Mouse (Mus musculus): Measurements from ENCODE around the gene Ldb3. TPM values are rescaled to one million over a fixed set of nuclear protein-coding genes. Genes with fewer than 3 reads are reported as not detected.

The Ldb3 gene
- total and polyA plus RNA-seq, 2 experiments from 2014 or later = 0.90 to 2.0 TPM

DNA sequence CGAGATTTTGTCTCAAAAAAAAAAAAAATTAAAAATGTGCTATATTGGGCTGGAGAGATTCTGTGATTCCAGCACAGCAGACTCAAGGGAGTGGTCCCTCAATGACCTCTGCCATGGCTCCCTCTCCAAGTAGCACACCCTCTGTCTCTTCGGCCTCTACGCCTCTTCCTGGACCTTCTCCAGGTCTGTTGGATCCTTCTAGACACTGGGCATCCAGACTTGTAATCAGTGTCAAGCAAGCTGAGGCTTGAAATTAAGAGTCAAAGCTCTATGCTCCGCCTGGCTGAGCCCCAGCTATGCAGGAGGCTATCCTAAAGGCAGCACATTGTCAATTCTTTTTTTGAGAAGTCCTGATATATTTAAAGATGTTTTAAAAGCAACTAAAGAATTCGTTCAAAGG is 54.9 kb downstream of the Ldb3 start:
- DNase-seq = no peak
- Histone ChIP-seq H3K36me3 (ENCODE audit: insufficient read depth) (no peaks in the 10 kb centered on the region), H3K4me2 (ENCODE audit: low read depth) (no peak overlapping the region), H3K4me3 (ENCODE audit: low read depth, low read length) (no peak overlapping the region), H3K9ac (no peak overlapping the region), H3K27ac (ENCODE audit: low read depth, low read length) (no peak overlapping the region), H3K27me3 (ENCODE audit: insufficient read depth, low read length) (no peaks in the 10 kb centered on the region), H3K9me3 (ENCODE audit: low read length) (no peaks in the 10 kb centered on the region), H3K4me1 (ENCODE audit: insufficient read depth) (no peaks in the 10 kb centered on the region)
- no peak for TF ChIP-seq CTCF (IDR thresholded peaks at IDR 0.05; ENCODE audit: low read depth)
- no peak for ATAC-seq
- WGBS = 86% methylated on average over 5 of the region's 5 CpGs

DNA sequence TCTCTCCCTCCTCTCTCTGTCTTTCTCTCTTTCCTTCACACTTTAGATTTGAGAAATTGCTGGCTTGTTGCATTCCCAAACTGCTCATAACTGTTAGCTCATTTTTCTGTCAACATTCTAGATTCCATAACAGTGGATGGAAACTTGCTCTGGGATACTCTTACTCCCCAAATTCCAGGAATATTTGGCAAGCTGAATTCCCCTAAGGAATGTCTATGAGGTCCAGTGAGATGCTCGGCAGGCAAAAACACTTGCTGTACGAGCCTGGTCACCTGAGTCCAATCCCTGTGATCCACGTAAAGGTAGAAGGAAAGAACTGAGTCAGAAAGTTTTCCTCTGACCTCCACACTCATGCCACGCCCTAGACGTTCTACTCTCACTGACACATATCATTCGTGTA is 55.9 kb downstream of the Ldb3 start:
- Histone ChIP-seq H3K9ac (no peak overlapping the region), H3K27ac (ENCODE audit: low read depth, low read length) (no peak overlapping the region), H3K27me3 (ENCODE audit: insufficient read depth, low read length) (no peaks in the 10 kb centered on the region; the same call in 1 of the 2 replicates), H3K36me3 (ENCODE audit: insufficient read depth) (no peaks in the 10 kb centered on the region), H3K9me3 (ENCODE audit: low read length) (no peaks in the 10 kb centered on the region), H3K4me1 (ENCODE audit: insufficient read depth) (no peaks in the 10 kb centered on the region), H3K4me3 (ENCODE audit: low read depth, low read length) (no peak overlapping the region), H3K4me2 (ENCODE audit: low read depth) (no peak overlapping the region)
- no peak for TF ChIP-seq CTCF (IDR thresholded peaks at IDR 0.05; ENCODE audit: low read depth)
- ATAC-seq (no peak), DNase-seq (no peak)
- 86% methylated on average over 6 of the region's 6 CpGs for WGBS

DNA sequence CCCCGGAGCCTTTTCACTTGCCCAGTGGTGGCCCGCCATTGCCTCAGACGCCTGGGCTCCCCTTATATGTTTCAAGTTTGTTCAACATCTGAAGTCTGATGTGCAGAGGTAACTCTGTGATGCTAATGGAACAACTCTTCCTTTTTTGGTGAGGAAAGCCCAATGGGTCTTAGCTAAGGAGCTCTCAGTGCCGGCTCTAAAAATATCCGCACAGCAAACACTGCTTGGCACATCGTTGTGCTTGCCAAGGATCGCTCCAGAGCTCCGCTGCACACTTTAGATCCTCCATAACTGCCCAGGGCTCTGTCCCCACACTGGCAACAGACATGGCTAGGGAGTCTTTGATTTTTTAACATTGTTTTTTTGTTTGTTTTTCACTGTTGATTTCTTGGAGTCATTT is 59.7 kb downstream of the Ldb3 start:
- H3K4me2 ChIP-seq (ENCODE audit: low read depth) = no peak overlapping the region
- no peak overlapping the region for H3K4me3 ChIP-seq (ENCODE audit: low read depth, low read length)
- no peaks in the 10 kb centered on the region; the same call in 1 of the 2 replicates for H3K27me3 ChIP-seq (ENCODE audit: insufficient read depth, low read length)
- WGBS = 52% methylated on average over 8 of the region's 8 CpGs
- H3K9ac ChIP-seq = no peak overlapping the region
- H3K4me1 ChIP-seq (ENCODE audit: insufficient read depth) = no peaks in the 10 kb centered on the region
- no peaks in the 10 kb centered on the region for H3K36me3 ChIP-seq (ENCODE audit: insufficient read depth)
- no peaks in the 10 kb centered on the region for H3K9me3 ChIP-seq (ENCODE audit: low read length)
- TF ChIP-seq CTCF (IDR thresholded peaks at IDR 0.05; ENCODE audit: low read depth) = no peak
- no peak for DNase-seq
- no peak for ATAC-seq
- no peak overlapping the region for H3K27ac ChIP-seq (ENCODE audit: low read depth, low read length)

DNA sequence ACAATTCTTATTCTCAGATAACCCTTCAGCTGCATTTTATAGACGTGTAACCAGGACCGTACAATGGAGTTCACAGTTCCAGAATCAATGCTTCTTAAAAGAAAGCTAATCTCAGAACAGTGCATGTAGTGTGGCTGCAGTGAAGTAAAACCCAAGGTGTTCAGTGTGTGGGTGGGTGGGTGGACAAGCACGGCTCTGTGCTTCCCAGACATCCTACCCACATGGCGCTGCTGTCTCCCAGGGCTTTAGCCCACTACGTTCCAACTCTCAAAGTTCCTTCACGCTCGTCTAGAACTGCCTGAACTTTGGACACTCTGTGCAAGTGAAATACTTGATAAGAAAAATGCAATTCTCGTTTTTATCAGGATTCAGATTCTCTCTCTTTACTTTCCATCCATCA is 65.8 kb downstream of the Ldb3 start, which contains the start of gene 9230112D13Rik:
Gene 9230112D13Rik (minus strand): TSS at position 101 of the 400 bp plus-strand sequence.
- WGBS = 88% methylated on average over 8 of the region's 8 CpGs
- ATAC-seq (no peak), DNase-seq (no peak)
- no peak within 1 kb of the TSS for H3K9ac ChIP-seq
- no peaks in the 10 kb centered on the region for H3K36me3 ChIP-seq (ENCODE audit: insufficient read depth)
- no peak within 1 kb of the TSS for H3K4me2 ChIP-seq (ENCODE audit: low read depth)
- H3K9me3 ChIP-seq (ENCODE audit: low read length) = no peaks in the 10 kb centered on the region
- no peak within 1 kb of the TSS for H3K27ac ChIP-seq (ENCODE audit: low read depth, low read length)
- no peak for TF ChIP-seq CTCF (IDR thresholded peaks at IDR 0.05; ENCODE audit: low read depth)
- no peaks in the 10 kb centered on the region for H3K4me1 ChIP-seq (ENCODE audit: insufficient read depth)
- H3K27me3 ChIP-seq (ENCODE audit: insufficient read depth, low read length) = no peaks in the 10 kb centered on the region; the same call in 1 of the 2 replicates
- H3K4me3 ChIP-seq (ENCODE audit: low read depth, low read length) = no peak within 1 kb of the TSS

DNA sequence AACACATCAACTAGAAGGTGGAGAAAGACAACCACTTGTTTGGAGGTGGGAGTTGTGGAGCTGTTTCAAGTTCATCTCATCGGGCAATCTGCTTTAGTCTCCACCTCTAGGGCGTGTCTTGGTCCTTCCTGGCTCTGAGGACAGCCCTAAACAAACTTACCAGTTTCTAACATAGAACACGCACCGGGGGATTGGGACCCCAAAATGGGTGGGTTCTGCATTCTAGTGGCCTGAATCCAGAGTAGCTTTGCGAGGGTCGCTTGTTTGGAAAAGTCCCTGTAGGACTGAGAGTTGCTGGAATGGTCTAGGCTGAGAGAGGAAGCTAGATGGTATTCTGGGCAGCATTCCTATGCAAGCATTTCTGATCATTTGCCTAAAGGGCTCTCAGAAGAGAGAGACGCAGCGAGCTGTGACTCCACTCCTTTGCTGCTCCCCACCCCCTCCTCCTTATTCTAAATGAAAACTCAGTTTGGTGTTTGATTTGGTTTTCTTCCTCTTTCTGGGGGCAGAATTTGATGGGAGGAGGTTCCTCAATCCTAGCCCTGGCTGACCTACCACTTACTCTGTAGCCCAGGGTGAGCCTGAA is 70.4 kb downstream of the Ldb3 start:
- Histone ChIP-seq H3K4me3 (ENCODE audit: low read depth, low read length) (no peak overlapping the region), H3K4me1 (ENCODE audit: insufficient read depth) (no peaks in the 10 kb centered on the region), H3K9ac (no peak overlapping the region), H3K36me3 (ENCODE audit: insufficient read depth) (no peaks in the 10 kb centered on the region), H3K27ac (ENCODE audit: low read depth, low read length) (no peak overlapping the region), H3K9me3 (ENCODE audit: low read length) (no peaks in the 10 kb centered on the region), H3K27me3 (ENCODE audit: insufficient read depth, low read length) (no peaks in the 10 kb centered on the region), H3K4me2 (ENCODE audit: low read depth) (no peak overlapping the region)
- ATAC-seq (no peak), DNase-seq (no peak)
- WGBS = 91% methylated on average over 8 of the region's 8 CpGs
- no peak for TF ChIP-seq CTCF (IDR thresholded peaks at IDR 0.05; ENCODE audit: low read depth)

DNA sequence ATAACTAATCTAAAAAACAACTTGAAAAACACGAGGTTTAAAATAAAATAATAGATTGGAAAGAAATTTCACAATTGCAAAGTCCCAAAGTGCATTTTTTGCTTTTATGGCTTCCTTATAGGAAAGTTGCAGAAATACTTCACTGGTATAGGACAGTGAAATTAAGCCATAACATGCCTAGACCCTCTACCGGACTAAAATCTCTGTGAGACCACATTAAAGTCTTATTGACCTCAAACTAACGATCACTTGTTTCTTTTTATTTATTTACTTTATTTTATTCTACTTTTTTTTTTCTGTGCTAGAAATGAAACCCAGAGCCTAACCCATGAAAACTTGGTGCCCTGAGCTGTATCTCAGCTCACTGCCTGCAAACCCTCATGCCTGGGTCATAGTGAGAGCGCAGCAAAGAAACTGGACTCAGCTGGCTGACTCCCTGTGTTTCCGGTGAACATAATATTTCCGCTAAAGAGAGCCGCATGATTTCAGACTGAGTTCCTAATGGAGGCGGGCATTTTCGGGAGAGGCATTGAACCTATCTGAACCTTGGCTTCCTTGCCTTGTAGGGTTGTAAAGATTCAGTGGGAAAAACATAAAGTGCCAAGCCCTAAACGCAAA is 71.4 kb downstream of the Ldb3 start:
- no peak overlapping the region for H3K27ac ChIP-seq (ENCODE audit: low read depth, low read length)
- no peak overlapping the region for H3K4me2 ChIP-seq (ENCODE audit: low read depth)
- no peaks in the 10 kb centered on the region for H3K36me3 ChIP-seq (ENCODE audit: insufficient read depth)
- no peaks in the 10 kb centered on the region for H3K4me1 ChIP-seq (ENCODE audit: insufficient read depth)
- H3K9ac ChIP-seq = no peak overlapping the region
- 90% methylated on average over 10 of the region's 10 CpGs for WGBS
- H3K4me3 ChIP-seq (ENCODE audit: low read depth, low read length) = no peak overlapping the region
- no peaks in the 10 kb centered on the region for H3K27me3 ChIP-seq (ENCODE audit: insufficient read depth, low read length)
- TF ChIP-seq CTCF (IDR thresholded peaks at IDR 0.05; ENCODE audit: low read depth) = no peak
- H3K9me3 ChIP-seq (ENCODE audit: low read length) = no peaks in the 10 kb centered on the region
- no peak for DNase-seq
- no peak for ATAC-seq

DNA sequence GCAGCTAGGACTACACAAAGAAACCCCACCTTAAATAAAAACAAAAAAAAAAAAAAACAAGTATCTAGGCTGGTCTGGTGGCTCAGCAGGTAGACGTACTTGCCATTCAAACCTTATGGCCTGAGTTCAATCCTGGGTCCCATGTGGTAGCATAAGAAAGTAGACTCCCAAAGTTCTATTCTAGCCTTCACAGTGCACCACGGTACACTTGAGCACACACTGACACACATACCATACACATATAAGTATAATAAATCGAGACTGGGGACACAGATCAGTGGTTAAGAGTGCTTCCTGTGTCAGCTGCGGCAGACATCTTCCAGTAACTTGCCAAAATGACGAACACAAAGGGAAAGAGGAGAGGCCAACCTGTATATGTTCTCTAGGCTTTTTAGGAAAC is 72.6 kb downstream of the Ldb3 start:
- Histone ChIP-seq H3K27me3 (ENCODE audit: insufficient read depth, low read length) (no peaks in the 10 kb centered on the region), H3K4me3 (ENCODE audit: low read depth, low read length) (no peak overlapping the region), H3K36me3 (ENCODE audit: insufficient read depth) (no peaks in the 10 kb centered on the region), H3K27ac (ENCODE audit: low read depth, low read length) (no peak overlapping the region), H3K4me2 (ENCODE audit: low read depth) (no peak overlapping the region), H3K9me3 (ENCODE audit: low read length) (no peaks in the 10 kb centered on the region), H3K4me1 (ENCODE audit: insufficient read depth) (no peaks in the 10 kb centered on the region), H3K9ac (no peak overlapping the region)
- TF ChIP-seq CTCF (IDR thresholded peaks at IDR 0.05; ENCODE audit: low read depth) = no peak
- 84% methylated on average over 5 of the region's 5 CpGs for WGBS
- no peak for DNase-seq
- no peak for ATAC-seq
